Mouse (Mus musculus) adrenal gland (tissue): Measurements from ENCODE around the gene Ctdspl2.

ENCODE experiments used
- intact Hi-C: fragments of 180-260 bp; cut with DNase I; formaldehyde crosslinking; loops from one replicate; pipeline ENCODE4 v1.15.1; 2025
- microRNA-seq, 2 experiments: library from miRNA; unstranded; fragments of <30 nt; microRNA quantifications; one replicate each; pipeline ENCODE4; 2019

Gene Ctdspl2

GRCm38 (mm10) chr2:122043926-122044325 lies 88.1 kb downstream of the Ctdspl2 start:
- intact Hi-C loops = no loop called here

- intact Hi-C loops = no loop called here
Measured at GRCm38 (mm10) chr2:122059365-122060115, 103.7 kb downstream of the Ctdspl2 start.

Small RNA genes within 50 kb of the gene (microRNA-seq; reads per million reads assigned to microRNA genes)
- gene Gm47314 = 0 to 0.12 reads per million in 2 experiments
